Mouse (Mus musculus) liver, adult 2 months (tissue): ENCODE measurements at regions not wholly inside any gene's neighbourhood (a gene's known extent, or its start where the extent isn't known, plus 50 kb on each side); places are given as distances from the start of the nearest gene placed in this dataset.

ENCODE experiments used
- CTCF ChIP-seq: fragments of 200-500 bp; IDR thresholded peaks from 2 replicates; pipeline ENCODE4 v1.5.1; 2011; ENCODE audit warnings: low read depth, low read length, control low read depth
- POLR2A ChIP-seq: fragments of 200-500 bp; IDR thresholded peaks from 2 replicates; pipeline ENCODE4 v1.6.1; 2011; ENCODE audit warnings: low read length, control low read depth; ENCODE audit not compliant: insufficient read depth; ENCODE audit errors: extremely low read depth

DNA sequence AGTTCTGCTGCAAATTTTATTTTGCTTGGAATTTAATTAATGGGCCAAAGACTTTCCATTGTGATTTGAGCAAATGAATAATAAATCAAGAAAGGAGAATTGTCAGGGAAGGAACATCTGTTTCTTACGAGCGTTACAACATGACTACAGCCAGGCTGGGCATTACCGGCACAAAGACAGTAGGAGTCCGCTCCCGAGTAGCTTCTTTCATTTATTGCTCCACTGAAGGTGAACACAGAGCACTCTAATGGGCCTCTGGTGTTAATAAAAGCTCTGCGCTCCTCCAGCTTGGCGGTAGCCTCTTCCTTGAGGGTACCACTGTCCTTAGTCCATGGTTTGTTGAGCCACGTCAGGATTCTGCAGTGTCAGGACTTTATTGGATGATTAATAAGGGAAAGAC lies 69.0 kb upstream of the D1Pas1 start:
- TF ChIP-seq POLR2A, result no peak
- no peak for TF ChIP-seq CTCF
